8 mouse cellular contexts compared by ENCODE assay signal in genomic region chr5:66423909-66424308, GRCm38 (mm10).
DNase-seq lines count a peak whose midpoint lies in the region; ATAC-seq lines count a peak whose summit lies in the region.

No protein-coding gene starts in this region.

- DNase-seq in adrenal gland, postnatal 14 days, result peak; percentile 63
- no peak for DNase-seq in adrenal gland, postnatal 4 days (ENCODE audit: low spot score in 2 of 2)
- DNase-seq in left cerebral cortex, postnatal 25 days (ENCODE audit: low spot score in 2 of 2), result peak; percentile 39 to 44
- no peak for DNase-seq in left cerebral cortex, postnatal 36 days (ENCODE audit: low spot score in 2 of 2)
- DNase-seq in cerebellum, adult 8-10 months, result peak; percentile 55
- peak; percentile 65 for DNase-seq in lung, postnatal 14 days
- DNase-seq in frontal cortex, postnatal 10 days (ENCODE audit: low spot score in 2 of 2), result no peak

- intact Hi-C loops in left cerebral cortex, postnatal 25 days (cut with DNase I), result loop anchor here (1.0 kb wide), 1 partner anchor 194 kb away; the partner anchor contains the start of gene Apbb2
- intact Hi-C loops in left cerebral cortex, postnatal 36 days (cut with DNase I), result loop anchor here (5.0 kb wide), 1 partner anchor 193 kb away; the partner anchor contains the start of gene Apbb2

- no peak for ATAC-seq in frontal cortex, adult (ENCODE audit: low TSS enrichment)

Comparison
In these comparisons a context has a peak if more than half of its experiments do, and no peak if none do; other contexts are left out.
1. DNase-seq: peak in adrenal gland, postnatal 14 days (single experiment), left cerebral cortex, postnatal 25 days (2 of 2), cerebellum, adult 8-10 months (single experiment) and lung, postnatal 14 days (single experiment); none in adrenal gland, postnatal 4 days (0 of 2), left cerebral cortex, postnatal 36 days (0 of 2) and frontal cortex, postnatal 10 days (0 of 2).